Mouse (Mus musculus) spleen, adult 2 months (tissue): ENCODE measurements at regions not wholly inside any gene's neighbourhood (a gene's known extent, or its start where the extent isn't known, plus 50 kb on each side); places are given as distances from the start of the nearest gene placed in this dataset.

Experiments
- DNase-seq, 2 experiments: peaks; one replicate each; pipeline versions ENCODE4 v3.0.0 to v3.0.0-alpha.2; 2012 to 2021; ENCODE audit warnings: low spot score in 2 of 2, low read depth in 1 of 2
- H3K27ac ChIP-seq: fragments of 200-500 bp; 2 replicates; pipeline ENCODE4 v1.5.1; 2012; ENCODE audit warnings: low read length, inconsistent platforms; ENCODE audit not compliant: insufficient read depth
- H3K27me3 ChIP-seq: fragments of 200-500 bp; 2 replicates; pipeline ENCODE4 v1.6.1; 2012; ENCODE audit warnings: mild to moderate bottlenecking, moderate library complexity, low read length, inconsistent platforms; ENCODE audit not compliant: control insufficient read depth, insufficient read depth
- H3K36me3 ChIP-seq: fragments of 200-500 bp; 2 replicates; pipeline ENCODE4 v1.6.1; 2012; ENCODE audit warnings: mild to moderate bottlenecking, low read length, inconsistent platforms; ENCODE audit not compliant: control insufficient read depth, insufficient read depth
- H3K4me1 ChIP-seq: fragments of 200-500 bp; 2 replicates; pipeline ENCODE4 v1.6.1; 2011; ENCODE audit warnings: inconsistent platforms; ENCODE audit not compliant: control insufficient read depth, insufficient read depth, insufficient read length
- H3K4me3 ChIP-seq: fragments of 200-500 bp; 2 replicates; pipeline ENCODE4 v1.5.1; 2011; ENCODE audit warnings: mild to moderate bottlenecking, inconsistent platforms; ENCODE audit not compliant: insufficient read depth, insufficient read length; ENCODE audit errors: extremely low read depth
- CTCF ChIP-seq: fragments of 200-500 bp; IDR thresholded peaks from 2 replicates; pipeline ENCODE4 v1.5.1; 2011; ENCODE audit warnings: mild to moderate bottlenecking, inconsistent platforms; ENCODE audit not compliant: insufficient read depth, insufficient read length, insufficient replicate concordance; ENCODE audit errors: extremely low read depth
- POLR2A ChIP-seq: fragments of 200-500 bp; IDR thresholded peaks from 2 replicates; pipeline ENCODE4 v1.6.1; 2011; ENCODE audit warnings: low read depth, low read length, inconsistent platforms
- WGBS: fragments of 180-500 bp; shearing (Covaris S2); methylation state at CpG from one replicate; pipeline ENCODE4 v1.1.7; 2018; 5-methylcytosine and 5-hydroxymethylcytosine counted together

GRCm38 (mm10) chr1:185588348-185588719 lies 133.7 kb downstream of the Slc30a10 start:
- no peak for DNase-seq
- Histone ChIP-seq H3K27me3 (no peaks in the 10 kb centered on the region), H3K27ac (no peak overlapping the region), H3K4me3 (no peak overlapping the region), H3K36me3 (no peaks in the 10 kb centered on the region), H3K4me1 (no peaks in the 10 kb centered on the region)
- TF ChIP-seq CTCF (no peak), POLR2A (no peak)
- WGBS, result 82% methylated on average over 4 of the region's 4 CpGs

DNA sequence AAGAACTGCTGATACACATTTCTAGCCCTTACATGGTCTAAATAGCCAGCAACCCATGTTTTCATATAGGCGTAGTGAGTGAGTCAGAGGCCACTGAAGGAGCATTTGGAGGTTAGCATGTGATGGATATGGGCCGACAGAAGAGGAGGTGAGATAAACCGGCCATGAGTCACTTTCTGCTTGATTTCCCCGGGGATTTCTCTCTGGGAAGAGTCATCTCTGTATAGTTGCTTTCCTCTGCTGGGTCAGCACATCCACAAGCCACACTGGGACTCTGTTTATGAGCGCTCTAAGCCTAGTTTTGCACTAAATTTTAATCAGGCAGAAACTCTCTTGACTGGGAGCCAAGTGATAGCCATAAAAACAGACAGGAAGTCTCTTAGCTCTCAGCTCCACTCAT lies 142.2 kb downstream of the Slc30a10 start:
- H3K36me3 ChIP-seq, result no peaks in the 10 kb centered on the region
- no peak overlapping the region for H3K4me3 ChIP-seq
- no peaks in the 10 kb centered on the region for H3K4me1 ChIP-seq
- no peaks in the 10 kb centered on the region for H3K27me3 ChIP-seq
- WGBS, result 80% methylated on average over 5 of the region's 5 CpGs
- TF ChIP-seq POLR2A (no peak), CTCF (no peak)
- no peak for DNase-seq
- H3K27ac ChIP-seq, result no peak overlapping the region

DNA sequence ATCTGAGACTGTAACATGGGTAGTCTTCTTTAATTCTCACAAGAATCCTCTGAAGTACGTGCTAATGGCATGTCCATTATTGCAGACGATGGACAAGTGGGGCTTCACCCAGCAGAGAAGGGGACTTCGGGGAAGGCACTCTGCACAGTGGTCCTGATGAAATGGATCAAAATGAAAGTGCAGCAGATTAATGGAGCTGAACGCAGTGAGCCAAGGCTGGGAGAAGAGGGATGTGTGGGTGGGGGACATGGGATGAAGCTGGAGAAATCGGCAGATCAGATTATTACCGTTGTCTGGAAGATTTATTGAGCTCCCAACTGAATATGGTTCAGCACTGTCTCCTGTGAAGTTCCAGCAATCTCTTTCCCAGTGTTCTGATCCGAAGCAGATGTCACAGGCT lies 143.9 kb downstream of the Slc30a10 start:
- Histone ChIP-seq H3K4me1 (no peaks in the 10 kb centered on the region), H3K27ac (no peak overlapping the region), H3K36me3 (no peaks in the 10 kb centered on the region), H3K4me3 (no peak overlapping the region), H3K27me3 (no peaks in the 10 kb centered on the region)
- WGBS, result 83% methylated on average over 7 of the region's 7 CpGs
- DNase-seq, result no peak
- TF ChIP-seq CTCF, result no peak

GRCm38 (mm10) chr1:185601166-185601565 lies 146.5 kb downstream of the Slc30a10 start:
- Histone ChIP-seq H3K4me1 (no peaks in the 10 kb centered on the region), H3K4me3 (no peak overlapping the region), H3K27ac (no peak overlapping the region), H3K36me3 (no peaks in the 10 kb centered on the region), H3K27me3 (no peaks in the 10 kb centered on the region)
- TF ChIP-seq POLR2A (no peak), CTCF (no peak)
- no peak for DNase-seq
- WGBS, result 93% methylated on average over 1 of the region's 1 CpGs

GRCm38 (mm10) chr1:185605996-185606395 lies 151.3 kb downstream of the Slc30a10 start:
- 82% methylated on average over 4 of the region's 4 CpGs for WGBS
- Histone ChIP-seq H3K27ac (no peak overlapping the region), H3K4me3 (no peak overlapping the region), H3K4me1 (no peaks in the 10 kb centered on the region), H3K27me3 (no peaks in the 10 kb centered on the region), H3K36me3 (no peaks in the 10 kb centered on the region)
- DNase-seq, result no peak
- TF ChIP-seq POLR2A (no peak), CTCF (no peak)

GRCm38 (mm10) chr1:185607611-185608010 lies 153.0 kb downstream of the Slc30a10 start:
- no peaks in the 10 kb centered on the region for H3K36me3 ChIP-seq
- no peak for TF ChIP-seq POLR2A
- WGBS, result 81% methylated on average over 5 of the region's 5 CpGs
- H3K27ac ChIP-seq, result no peak overlapping the region
- no peaks in the 10 kb centered on the region for H3K27me3 ChIP-seq
- H3K4me1 ChIP-seq, result no peaks in the 10 kb centered on the region
- no peak overlapping the region for H3K4me3 ChIP-seq
- no peak for DNase-seq

DNA sequence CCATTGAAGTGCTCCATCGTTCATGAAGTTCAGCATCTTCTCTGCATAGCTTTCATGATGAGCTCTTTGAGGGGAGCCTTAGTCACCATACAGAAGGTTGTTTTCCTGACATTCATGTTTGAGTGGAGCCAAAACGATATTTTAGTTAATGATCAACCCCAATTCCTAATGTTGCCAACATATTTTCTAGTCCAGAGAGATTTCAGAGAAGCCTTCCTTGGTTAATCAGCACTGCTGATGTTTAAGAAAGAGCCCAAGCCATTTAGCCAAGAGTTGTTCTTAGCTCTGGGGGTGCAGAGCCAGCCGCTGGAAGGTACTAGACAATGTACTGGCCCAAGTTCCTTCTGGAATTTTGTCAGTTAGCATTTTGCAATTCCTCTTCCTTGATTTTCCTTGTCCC lies 153.8 kb downstream of the Slc30a10 start:
- H3K4me1 ChIP-seq, result no peaks in the 10 kb centered on the region
- no peaks in the 10 kb centered on the region for H3K36me3 ChIP-seq
- no peak overlapping the region for H3K4me3 ChIP-seq
- DNase-seq, result no peak
- TF ChIP-seq CTCF (no peak), POLR2A (no peak)
- no peaks in the 10 kb centered on the region for H3K27me3 ChIP-seq
- no peak overlapping the region for H3K27ac ChIP-seq
- 89% methylated on average over 3 of the region's 3 CpGs for WGBS

- no peak for TF ChIP-seq CTCF
- no peak for TF ChIP-seq POLR2A
- H3K36me3 ChIP-seq, result no peaks in the 10 kb centered on the region
- H3K27ac ChIP-seq, result no peak overlapping the region
- no peak for DNase-seq
- H3K4me1 ChIP-seq, result no peaks in the 10 kb centered on the region
- 68% methylated on average over 3 of the region's 3 CpGs for WGBS
- no peaks in the 10 kb centered on the region for H3K27me3 ChIP-seq
- H3K4me3 ChIP-seq, result no peak overlapping the region
Observed at GRCm38 (mm10) chr1:185610586-185610985, 155.9 kb downstream of the Slc30a10 start.
